Mouse (Mus musculus): ENCODE data around the gene Gas2l3. TPM values are rescaled to one million over a fixed set of nuclear protein-coding genes. Genes with fewer than 3 reads are reported as not detected.
A peak's percentile ranks its signal among the peaks of the same experiment; 100 is the strongest.

The Gas2l3 gene
- polyA plus RNA-seq, 1 experiment from 2014 or later = 6.0 TPM

DNA sequence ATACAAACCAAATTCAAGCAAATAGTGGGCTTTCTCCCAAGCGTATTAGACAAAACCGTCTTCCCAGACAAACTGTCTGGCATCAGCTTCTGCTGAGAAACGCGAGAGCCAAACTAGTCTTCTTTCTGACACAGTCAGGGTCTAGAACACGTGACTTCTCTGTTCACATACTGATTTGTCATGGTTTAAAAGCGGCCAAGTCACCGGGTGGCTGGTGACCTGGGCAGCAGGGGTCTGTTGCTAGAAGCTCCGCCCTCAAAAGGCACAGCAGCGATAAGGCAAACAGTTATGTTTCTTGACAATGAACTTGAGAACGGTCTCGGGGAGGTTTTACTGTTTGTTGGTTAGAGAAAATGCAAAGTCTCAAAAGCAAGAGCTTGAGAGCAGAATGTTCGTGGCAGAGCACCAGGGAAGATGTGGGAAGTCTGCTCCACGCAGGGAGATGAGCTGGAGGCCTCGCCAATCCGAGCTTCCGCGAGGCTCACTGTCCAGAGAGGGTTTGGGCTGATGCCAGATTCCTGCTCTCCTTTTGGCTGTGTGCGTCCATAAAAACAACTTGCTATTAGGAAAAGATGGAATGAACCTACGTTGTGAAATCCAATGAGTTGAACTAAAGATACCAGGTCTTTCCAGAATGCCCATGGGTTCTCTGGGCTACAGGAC lies 43.0 kb downstream of the Gas2l3 start:
- DNase-seq = no peak
- no peak overlapping the region for H3K27ac ChIP-seq (replicated peaks; ENCODE audit: low read depth, low read length)
- no peaks in the 10 kb centered on the region for H3K9me3 ChIP-seq (ENCODE audit: control insufficient read depth, low read length)
- no peaks in the 10 kb centered on the region for H3K36me3 ChIP-seq (ENCODE audit: control insufficient read depth, insufficient read depth, low read length)
- H3K4me2 ChIP-seq (ENCODE audit: low read length) = no peak overlapping the region
- no peaks in the 10 kb centered on the region for H3K27me3 ChIP-seq (ENCODE audit: control insufficient read depth, insufficient read depth, low read length)
- WGBS = 87% methylated on average over 19 of the region's 19 CpGs
- no peak overlapping the region for H3K4me3 ChIP-seq (replicated peaks; ENCODE audit: low read depth, low read length)
- no peaks in the 10 kb centered on the region for H3K4me1 ChIP-seq (ENCODE audit: control insufficient read depth, insufficient read depth, low read length)
- no peak for ATAC-seq (ENCODE audit: low FRiP score, low TSS enrichment)
- no peak overlapping the region for H3K9ac ChIP-seq (replicated peaks; ENCODE audit: low read length)

GRCm38 (mm10) chr10:89395823-89396222 lies 47.9 kb downstream of the Gas2l3 start:
- no peaks in the 10 kb centered on the region for H3K36me3 ChIP-seq (ENCODE audit: control insufficient read depth, insufficient read depth, low read length)
- H3K9me3 ChIP-seq (ENCODE audit: control insufficient read depth, low read length) = no peaks in the 10 kb centered on the region
- no peak overlapping the region for H3K9ac ChIP-seq (replicated peaks; ENCODE audit: low read length)
- WGBS = 0% methylated on average over 7 of the region's 7 CpGs
- H3K27ac ChIP-seq (replicated peaks; ENCODE audit: low read depth, low read length) = no peak overlapping the region
- ATAC-seq (ENCODE audit: low FRiP score, low TSS enrichment) = peak; percentile 34; the same call in 1 of the 2 replicates
- H3K4me1 ChIP-seq (ENCODE audit: control insufficient read depth, insufficient read depth, low read length) = no peaks in the 10 kb centered on the region
- H3K4me3 ChIP-seq (replicated peaks; ENCODE audit: low read depth, low read length) = no peak overlapping the region
- H3K27me3 ChIP-seq (ENCODE audit: control insufficient read depth, insufficient read depth, low read length) = no peaks in the 10 kb centered on the region
- no peak overlapping the region for H3K4me2 ChIP-seq (ENCODE audit: low read length)
- DNase-seq = peak; percentile 68

DNA sequence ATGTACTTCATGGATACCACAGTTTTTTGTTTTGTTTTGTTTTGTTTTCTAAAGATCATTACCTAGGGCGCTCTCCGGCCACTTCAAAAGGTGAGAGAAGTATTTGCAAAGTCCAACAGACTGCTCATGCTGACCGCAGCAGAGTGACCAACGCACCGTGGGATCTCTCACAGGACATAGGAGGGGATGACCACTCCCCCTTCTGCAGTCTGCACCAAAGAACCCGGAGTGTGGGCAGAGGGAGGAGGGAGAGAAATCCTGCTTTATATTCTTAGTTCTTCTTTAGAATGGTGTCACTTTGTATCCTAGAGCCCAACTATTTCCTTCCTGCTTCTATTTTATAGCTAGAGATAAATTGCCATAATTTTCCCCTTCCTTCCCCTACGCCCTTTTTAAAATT lies 48.4 kb downstream of the Gas2l3 start:
- Histone ChIP-seq H3K4me2 (ENCODE audit: low read length) (no peak overlapping the region), H3K4me3 (replicated peaks; ENCODE audit: low read depth, low read length) (no peak overlapping the region), H3K36me3 (ENCODE audit: control insufficient read depth, insufficient read depth, low read length) (no peaks in the 10 kb centered on the region), H3K9me3 (ENCODE audit: control insufficient read depth, low read length) (no peaks in the 10 kb centered on the region), H3K27ac (replicated peaks; ENCODE audit: low read depth, low read length) (no peak overlapping the region), H3K9ac (replicated peaks; ENCODE audit: low read length) (no peak overlapping the region), H3K27me3 (ENCODE audit: control insufficient read depth, insufficient read depth, low read length) (no peaks in the 10 kb centered on the region), H3K4me1 (ENCODE audit: control insufficient read depth, insufficient read depth, low read length) (no peaks in the 10 kb centered on the region)
- DNase-seq = no peak
- 29% methylated on average over 7 of the region's 7 CpGs for WGBS
- ATAC-seq (ENCODE audit: low FRiP score, low TSS enrichment) = no peak

DNA sequence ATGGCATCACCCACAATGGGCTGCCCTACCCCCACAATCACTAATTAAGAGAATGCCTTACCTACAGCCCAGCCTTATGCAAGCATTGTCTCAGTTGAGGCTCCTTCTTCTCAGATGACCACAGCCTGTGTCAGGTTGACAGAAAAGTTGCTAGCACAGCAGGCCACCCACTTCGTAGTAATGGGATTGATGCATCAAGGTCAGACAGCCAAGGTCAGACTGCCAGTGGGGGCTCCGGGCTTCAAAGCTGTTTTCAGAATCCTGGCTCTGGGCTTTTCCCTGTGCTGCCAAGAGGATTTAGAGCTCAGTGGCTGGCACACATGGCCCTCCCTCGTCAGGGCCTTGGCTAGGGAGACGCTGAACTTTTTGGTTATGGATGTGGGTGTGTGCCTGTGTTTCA lies 51.1 kb downstream of the Gas2l3 start:
- no peak overlapping the region for H3K9ac ChIP-seq (replicated peaks; ENCODE audit: low read length)
- no peaks in the 10 kb centered on the region for H3K4me1 ChIP-seq (ENCODE audit: control insufficient read depth, insufficient read depth, low read length)
- no peaks in the 10 kb centered on the region for H3K27me3 ChIP-seq (ENCODE audit: control insufficient read depth, insufficient read depth, low read length)
- no peaks in the 10 kb centered on the region for H3K9me3 ChIP-seq (ENCODE audit: control insufficient read depth, low read length)
- no peaks in the 10 kb centered on the region for H3K36me3 ChIP-seq (ENCODE audit: control insufficient read depth, insufficient read depth, low read length)
- DNase-seq (peak; percentile 6), ATAC-seq (ENCODE audit: low FRiP score, low TSS enrichment) (no peak)
- WGBS = 27% methylated on average over 4 of the region's 4 CpGs
- H3K4me2 ChIP-seq (ENCODE audit: low read length) = no peak overlapping the region
- H3K4me3 ChIP-seq (replicated peaks; ENCODE audit: low read depth, low read length) = no peak overlapping the region
- no peak overlapping the region for H3K27ac ChIP-seq (replicated peaks; ENCODE audit: low read depth, low read length)

GRCm38 (mm10) chr10:89391571-89392163 lies 52.1 kb downstream of the Gas2l3 start:
- no peak for DNase-seq

GRCm38 (mm10) chr10:89386461-89386860 lies 57.3 kb downstream of the Gas2l3 start:
- ATAC-seq (ENCODE audit: low FRiP score, low TSS enrichment) = no peak

More at GRCm38 (mm10) chr10:89391571-89392163, 52.1 kb downstream of the Gas2l3 start:
- Histone ChIP-seq H3K27ac (replicated peaks; ENCODE audit: low read depth, low read length) (no peak overlapping the region), H3K9ac (replicated peaks; ENCODE audit: low read length) (no peak overlapping the region), H3K4me3 (replicated peaks; ENCODE audit: low read depth, low read length) (no peak overlapping the region), H3K9me3 (ENCODE audit: control insufficient read depth, low read length) (no peaks in the 10 kb centered on the region), H3K36me3 (ENCODE audit: control insufficient read depth, insufficient read depth, low read length) (no peaks in the 10 kb centered on the region), H3K4me2 (ENCODE audit: low read length) (no peak overlapping the region), H3K4me1 (ENCODE audit: control insufficient read depth, insufficient read depth, low read length) (no peaks in the 10 kb centered on the region), H3K27me3 (ENCODE audit: control insufficient read depth, insufficient read depth, low read length) (no peaks in the 10 kb centered on the region)
- WGBS = 73% methylated on average over 4 of the region's 4 CpGs
- ATAC-seq (ENCODE audit: low FRiP score, low TSS enrichment) = no peak

DNA sequence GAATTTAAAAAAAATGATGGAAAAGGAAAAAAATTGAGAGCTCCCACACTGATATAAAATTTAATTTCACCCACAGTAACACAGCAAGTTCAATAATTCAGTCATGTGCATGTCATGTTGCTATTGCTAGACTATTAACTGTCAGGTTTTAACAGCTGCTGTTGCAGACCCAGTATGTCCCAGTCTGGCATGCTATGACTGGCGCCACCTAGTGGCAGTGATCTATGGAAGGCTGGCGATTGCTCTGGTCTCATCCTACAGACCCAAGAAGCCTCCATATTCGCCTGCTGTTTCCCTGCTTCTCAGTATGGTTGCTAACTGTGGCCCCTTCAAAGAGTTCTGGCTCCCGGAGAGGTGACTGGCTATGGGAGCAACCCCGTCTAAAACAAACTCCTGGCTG lies 60.3 kb downstream of the Gas2l3 start:
- ATAC-seq (ENCODE audit: low FRiP score, low TSS enrichment) (peak; percentile 80; the same call in 1 of the 2 replicates), DNase-seq (peak; percentile 88)
- Histone ChIP-seq H3K36me3 (ENCODE audit: control insufficient read depth, insufficient read depth, low read length) (no peaks in the 10 kb centered on the region), H3K27ac (replicated peaks; ENCODE audit: low read depth, low read length) (no peak overlapping the region), H3K9me3 (ENCODE audit: control insufficient read depth, low read length) (no peaks in the 10 kb centered on the region), H3K9ac (replicated peaks; ENCODE audit: low read length) (no peak overlapping the region), H3K4me1 (ENCODE audit: control insufficient read depth, insufficient read depth, low read length) (no peaks in the 10 kb centered on the region), H3K4me3 (replicated peaks; ENCODE audit: low read depth, low read length) (no peak overlapping the region), H3K4me2 (ENCODE audit: low read length) (no peak overlapping the region), H3K27me3 (ENCODE audit: control insufficient read depth, insufficient read depth, low read length) (no peaks in the 10 kb centered on the region)
- 4% methylated on average over 5 of the region's 5 CpGs for WGBS

More at GRCm38 (mm10) chr10:89386461-89386860, 57.3 kb downstream of the Gas2l3 start:
- 84% methylated on average over 3 of the region's 3 CpGs for WGBS
- Histone ChIP-seq H3K4me1 (ENCODE audit: control insufficient read depth, insufficient read depth, low read length) (no peaks in the 10 kb centered on the region), H3K27me3 (ENCODE audit: control insufficient read depth, insufficient read depth, low read length) (no peaks in the 10 kb centered on the region), H3K4me3 (replicated peaks; ENCODE audit: low read depth, low read length) (no peak overlapping the region), H3K9ac (replicated peaks; ENCODE audit: low read length) (no peak overlapping the region), H3K4me2 (ENCODE audit: low read length) (no peak overlapping the region), H3K9me3 (ENCODE audit: control insufficient read depth, low read length) (no peaks in the 10 kb centered on the region), H3K27ac (replicated peaks; ENCODE audit: low read depth, low read length) (no peak overlapping the region), H3K36me3 (ENCODE audit: control insufficient read depth, insufficient read depth, low read length) (no peaks in the 10 kb centered on the region)
- no peak for DNase-seq

DNA sequence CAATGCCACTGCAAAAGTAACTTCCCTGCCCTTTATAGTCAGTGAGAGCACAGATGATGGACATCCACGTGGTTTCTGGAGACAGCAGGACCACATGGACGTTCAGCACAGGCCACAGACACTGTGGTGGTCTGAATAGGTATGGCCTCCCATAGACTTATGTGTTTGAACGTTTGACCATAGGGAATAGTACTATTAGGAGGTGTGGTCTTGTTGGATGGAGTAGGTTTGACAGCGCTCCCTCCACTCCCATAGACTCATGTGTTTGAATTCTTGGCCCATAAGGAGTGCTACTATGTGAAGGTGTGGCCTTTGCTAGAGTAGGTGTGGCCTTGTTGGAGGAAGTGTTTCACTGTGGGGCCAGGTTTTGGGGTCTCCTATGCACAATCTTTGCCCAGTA lies 66.0 kb downstream of the Gas2l3 start:
- no peak overlapping the region for H3K9ac ChIP-seq (replicated peaks; ENCODE audit: low read length)
- no peak; the same call in 1 of the 2 replicates for ATAC-seq (ENCODE audit: low FRiP score, low TSS enrichment)
- WGBS = 79% methylated on average over 4 of the region's 4 CpGs

DNA sequence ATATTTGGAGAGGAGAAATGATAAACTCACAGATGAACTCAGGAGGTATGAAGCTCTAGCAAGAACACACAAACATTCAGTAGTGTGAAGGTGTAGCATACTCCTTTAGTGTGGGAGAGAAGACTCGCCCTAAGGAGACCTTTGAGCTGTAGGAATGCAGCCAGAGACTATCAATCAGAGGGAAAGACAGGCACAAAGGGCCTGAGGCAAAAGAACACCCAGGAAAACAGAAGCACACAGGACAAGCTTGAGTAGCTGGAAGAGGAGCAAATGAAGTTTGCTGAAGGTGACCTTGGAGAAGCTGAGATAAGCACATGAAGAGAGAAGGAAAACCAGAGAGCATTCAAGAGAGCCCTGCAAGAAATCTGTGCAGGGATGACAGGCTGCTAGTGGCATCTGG lies 73.7 kb downstream of the Gas2l3 start:
- Histone ChIP-seq H3K9ac (replicated peaks; ENCODE audit: low read length) (no peak overlapping the region), H3K4me3 (replicated peaks; ENCODE audit: low read depth, low read length) (no peak overlapping the region), H3K27me3 (ENCODE audit: control insufficient read depth, insufficient read depth, low read length) (no peaks in the 10 kb centered on the region), H3K9me3 (ENCODE audit: control insufficient read depth, low read length) (no peaks in the 10 kb centered on the region), H3K4me2 (ENCODE audit: low read length) (no peak overlapping the region), H3K36me3 (ENCODE audit: control insufficient read depth, insufficient read depth, low read length) (no peaks in the 10 kb centered on the region), H3K27ac (replicated peaks; ENCODE audit: low read depth, low read length) (no peak overlapping the region), H3K4me1 (ENCODE audit: control insufficient read depth, insufficient read depth, low read length) (no peaks in the 10 kb centered on the region)
- no peak for DNase-seq
- ATAC-seq (ENCODE audit: low FRiP score, low TSS enrichment) = no peak
- WGBS = 69% methylated on average over 1 of the region's 1 CpGs

More for the DNA sequence above, 66.0 kb downstream of the Gas2l3 start:
- Histone ChIP-seq H3K4me1 (ENCODE audit: control insufficient read depth, insufficient read depth, low read length) (no peaks in the 10 kb centered on the region), H3K36me3 (ENCODE audit: control insufficient read depth, insufficient read depth, low read length) (no peaks in the 10 kb centered on the region), H3K4me2 (ENCODE audit: low read length) (no peak overlapping the region), H3K4me3 (replicated peaks; ENCODE audit: low read depth, low read length) (no peak overlapping the region), H3K27ac (replicated peaks; ENCODE audit: low read depth, low read length) (no peak overlapping the region), H3K9me3 (ENCODE audit: control insufficient read depth, low read length) (no peaks in the 10 kb centered on the region), H3K27me3 (ENCODE audit: control insufficient read depth, insufficient read depth, low read length) (no peaks in the 10 kb centered on the region)
- no peak for DNase-seq

All from midbrain, embryonic 14.5 days (tissue).